Mouse (Mus musculus): ENCODE measurements around the gene Akr7a5.

Gene Akr7a5

DNA sequence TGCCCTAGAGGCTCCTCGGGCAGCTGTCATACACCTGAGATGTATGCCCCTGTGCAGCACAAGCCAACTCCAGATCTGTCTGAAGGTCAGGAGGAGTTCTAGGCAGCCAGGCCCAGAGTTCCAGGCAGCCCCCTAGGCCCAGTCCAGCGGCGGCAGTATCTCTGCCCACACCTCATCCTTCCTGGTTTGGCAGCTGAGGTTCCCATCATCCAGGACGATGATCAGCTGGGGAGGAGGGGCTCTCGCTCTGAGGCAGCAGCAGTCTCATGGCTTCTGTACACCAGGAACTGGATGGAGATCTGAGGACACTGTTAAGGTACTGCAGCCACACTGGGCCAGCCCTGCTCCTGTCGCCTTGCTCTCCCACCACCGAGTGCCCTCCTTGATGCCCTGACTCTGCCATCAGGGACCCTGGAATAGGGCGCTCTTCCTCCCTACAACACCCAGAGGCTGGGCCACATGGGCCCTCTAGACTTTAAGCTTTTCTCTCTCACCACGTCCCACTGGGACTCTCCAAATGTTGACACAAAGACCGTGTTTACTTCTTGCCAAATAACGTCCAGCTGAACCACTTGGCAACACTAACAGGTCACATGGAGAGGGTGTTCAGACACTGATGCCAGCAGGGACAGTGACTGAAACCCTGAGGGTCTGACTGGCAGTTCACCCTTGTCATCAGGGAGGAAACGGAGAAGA, 11.7 kb upstream of the Akr7a5 start:
- DNase-seq (ENCODE audit: low spot score in 2 of 2) = no peak

GRCm38 (mm10) chr4:139301780-139302179, 8.8 kb upstream of the Akr7a5 start:
- DNase-seq (ENCODE audit: low spot score in 2 of 2) = no peak

DNA sequence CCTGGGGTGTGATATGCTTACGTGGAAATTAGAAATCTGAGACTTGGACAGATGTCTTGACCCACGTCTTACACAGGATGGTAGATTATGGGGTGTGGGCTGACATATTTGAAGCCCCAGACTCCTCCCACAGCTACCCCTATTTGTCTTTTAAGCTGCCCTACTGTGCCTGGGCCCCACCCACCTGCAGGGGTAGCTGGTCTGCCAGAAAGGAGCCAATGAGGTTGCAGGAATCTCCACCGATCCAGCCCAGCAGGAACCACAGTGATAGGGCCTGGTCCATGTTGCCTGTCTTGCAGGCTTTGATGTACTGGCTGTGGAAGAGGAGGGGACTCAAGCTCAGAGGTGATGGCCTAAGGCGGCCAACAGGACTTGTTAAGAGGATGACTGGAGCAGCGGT, 8.3 kb upstream of the Akr7a5 start:
- no peak for DNase-seq (ENCODE audit: low spot score in 2 of 2)

- no peak for DNase-seq (ENCODE audit: low spot score in 2 of 2)
These were observed 5.0 kb upstream of the Akr7a5 start for GRCm38 (mm10) chr4:139305521-139305920.

GRCm38 (mm10) chr4:139307916-139308315, 2.6 kb upstream of the Akr7a5 start:
- no peak for DNase-seq (ENCODE audit: low spot score in 2 of 2)

DNA sequence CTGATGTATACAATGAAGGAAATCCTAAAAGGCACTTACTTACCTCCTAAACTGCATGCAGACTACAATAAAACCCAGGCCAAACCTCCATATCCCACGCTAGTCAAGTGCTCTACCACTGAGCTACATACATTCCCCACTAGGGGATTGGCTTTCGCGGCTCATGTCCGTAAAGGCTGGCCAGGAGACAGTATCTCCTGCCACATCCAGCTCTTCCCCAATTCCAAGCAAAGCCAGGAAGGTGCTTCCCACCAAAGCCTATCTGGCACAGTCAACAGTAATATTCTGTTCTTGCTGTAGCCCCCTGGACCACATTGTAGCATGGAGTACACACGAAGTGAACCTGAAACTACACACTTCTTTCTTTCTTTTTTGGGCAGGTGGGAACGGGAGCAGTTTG, 893 bp upstream of the Akr7a5 start:
- DNase-seq (ENCODE audit: low spot score in 2 of 2) = no peak

DNA sequence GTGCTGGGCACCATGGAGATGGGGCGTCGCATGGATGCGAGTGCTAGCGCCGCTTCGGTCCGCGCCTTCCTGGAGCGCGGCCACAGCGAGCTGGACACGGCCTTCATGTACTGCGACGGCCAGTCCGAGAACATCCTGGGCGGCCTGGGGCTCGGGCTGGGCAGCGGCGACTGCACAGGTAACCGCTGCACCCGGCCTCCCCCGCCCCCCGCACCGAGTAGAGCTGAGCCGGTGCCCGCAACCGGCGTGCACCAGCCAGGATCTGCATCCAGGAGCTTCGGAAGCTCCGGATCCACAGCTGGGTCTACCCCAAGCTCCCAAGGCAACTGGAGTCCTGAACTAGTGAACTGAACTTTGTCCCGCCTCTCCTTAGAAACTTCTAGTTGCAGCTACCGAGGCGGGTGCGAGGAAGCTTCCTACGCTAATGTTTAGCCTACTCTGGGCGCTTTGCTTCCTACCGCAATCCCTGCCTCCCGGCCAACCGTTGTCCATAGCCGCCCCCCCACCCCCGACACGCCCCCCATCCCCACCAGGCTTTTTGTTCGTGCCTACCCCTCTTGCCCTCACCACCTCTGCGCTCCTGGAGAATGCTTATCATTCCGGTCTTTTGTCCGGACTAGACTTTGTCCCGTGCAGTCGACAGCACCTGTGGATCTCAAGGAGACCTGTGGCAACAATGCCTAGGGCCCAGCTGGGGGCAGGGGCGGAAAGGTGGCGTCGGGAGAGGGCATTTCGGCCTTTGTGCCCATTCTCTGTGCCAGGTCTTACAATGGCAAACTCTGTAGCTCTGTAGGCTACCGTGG, 556 bp downstream of the Akr7a5 start:
- DNase-seq (ENCODE audit: low spot score in 2 of 2) = no peak

DNA sequence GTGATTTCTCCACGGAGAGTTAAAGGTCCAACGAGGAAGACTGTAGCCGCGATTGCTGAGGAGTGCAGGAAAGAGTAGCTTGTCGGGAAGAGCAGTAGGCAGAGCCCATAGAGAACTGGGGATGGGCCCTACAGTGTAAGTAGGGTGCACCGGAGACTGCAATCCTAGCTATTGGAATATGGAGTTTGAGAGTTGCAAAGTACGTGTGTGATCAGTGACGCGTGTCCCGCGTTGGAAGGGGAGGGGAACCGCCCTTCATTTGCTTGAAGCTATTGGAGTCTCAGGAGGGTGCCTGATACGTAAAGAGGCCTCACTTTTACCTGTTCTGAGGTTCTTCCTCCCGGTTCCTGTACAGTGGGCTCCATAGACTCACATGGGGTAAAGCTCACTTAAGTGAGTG, 1.2 kb downstream of the Akr7a5 start:
- no peak for DNase-seq (ENCODE audit: low spot score in 2 of 2)

- DNase-seq (ENCODE audit: low spot score in 2 of 2) = no peak
These were observed 2.1 kb downstream of the Akr7a5 start for GRCm38 (mm10) chr4:139312632-139313031.

- no peak for DNase-seq (ENCODE audit: low spot score in 2 of 2)
These were observed 7.9 kb downstream of the Akr7a5 start for GRCm38 (mm10) chr4:139318449-139318848.

- no peak for DNase-seq (ENCODE audit: low spot score in 2 of 2)
These were observed 9.2 kb downstream of the Akr7a5 start for GRCm38 (mm10) chr4:139319740-139320139.

- no peak for DNase-seq (ENCODE audit: low spot score in 2 of 2)
These were observed 20.1 kb downstream of the Akr7a5 start for GRCm38 (mm10) chr4:139330605-139331004.

DNA sequence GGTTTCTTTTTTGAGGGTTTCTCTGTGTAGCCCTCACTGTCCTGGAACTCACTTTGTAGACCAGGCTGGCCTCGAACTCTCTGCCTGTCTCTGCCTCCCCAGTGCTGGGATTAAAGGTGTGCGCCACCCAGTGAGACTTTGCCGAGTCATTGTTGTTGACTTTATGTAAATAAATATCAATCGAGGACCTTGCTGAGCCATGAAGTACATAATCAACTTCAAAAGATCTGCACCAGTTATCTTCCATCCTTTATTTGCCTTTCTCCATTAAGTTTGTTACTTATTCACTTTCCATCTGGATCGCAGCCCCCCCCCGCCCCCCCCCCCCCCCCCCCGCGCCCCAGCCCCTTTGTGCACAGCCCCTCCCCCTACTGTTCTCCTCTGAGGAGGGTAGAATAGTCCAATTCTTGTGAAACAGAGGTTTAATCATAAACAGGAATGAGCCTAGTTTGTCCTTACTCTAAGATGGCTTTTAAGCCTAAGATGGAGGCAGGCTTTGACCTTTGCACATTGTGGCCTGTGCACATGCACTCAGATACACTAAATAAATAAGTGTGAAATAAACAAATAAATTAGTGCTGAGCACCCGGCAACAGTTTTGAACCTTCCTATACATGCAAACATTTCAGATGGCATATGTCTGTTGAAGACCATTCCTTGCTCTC, 24.2 kb downstream of the Akr7a5 start:
- DNase-seq (ENCODE audit: low spot score in 2 of 2) = no peak

DNA sequence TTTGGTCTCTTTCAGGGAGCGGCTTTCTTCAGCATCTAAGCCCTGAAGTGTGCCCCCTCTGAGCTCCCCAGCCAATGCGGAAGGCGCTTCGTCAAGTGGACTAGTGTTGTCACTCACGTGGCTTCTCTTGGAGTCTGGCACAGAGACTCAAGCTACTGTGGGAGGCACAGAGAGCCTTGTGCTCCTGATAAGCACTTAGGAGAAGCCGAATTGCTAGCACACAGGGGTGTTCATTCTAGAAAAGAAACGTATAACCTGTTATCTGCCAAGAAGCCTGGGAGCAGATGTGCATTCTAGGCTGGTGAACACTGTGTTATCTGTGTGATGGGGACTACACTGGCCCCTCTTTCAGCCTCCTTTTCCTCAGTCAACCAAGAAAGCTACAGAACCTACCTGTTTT, 25.0 kb downstream of the Akr7a5 start:
- no peak for DNase-seq (ENCODE audit: low spot score in 2 of 2)

GRCm38 (mm10) chr4:139336822-139337483, 26.4 kb downstream of the Akr7a5 start:
- peak; percentile 34 to 62 for DNase-seq (ENCODE audit: low spot score in 2 of 2)

DNA sequence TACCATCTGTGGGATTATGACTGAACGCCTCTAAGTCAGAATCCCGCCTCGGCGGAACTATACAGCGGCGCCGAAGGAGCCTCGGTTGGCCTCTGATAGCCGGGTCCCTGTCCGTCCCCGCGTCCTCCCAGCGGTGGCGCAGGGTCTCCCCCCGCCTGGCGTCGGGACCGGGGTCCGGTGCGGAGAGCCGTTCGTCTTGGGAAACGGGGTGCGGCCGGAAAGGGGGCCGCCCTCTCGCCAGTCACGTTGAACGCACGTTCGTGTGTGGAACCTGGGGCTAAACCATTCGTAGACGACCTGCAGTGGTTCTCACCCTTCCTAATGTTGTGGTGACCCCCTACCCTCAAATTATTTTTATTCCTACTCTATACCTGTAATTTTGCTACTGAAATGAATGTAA, 27.6 kb downstream of the Akr7a5 start:
- no peak for DNase-seq (ENCODE audit: low spot score in 2 of 2)

- no peak for DNase-seq (ENCODE audit: low spot score in 2 of 2)
These were observed 30.3 kb downstream of the Akr7a5 start for GRCm38 (mm10) chr4:139340835-139341234.

- DNase-seq (ENCODE audit: low spot score in 2 of 2) = no peak
These were observed 31.2 kb downstream of the Akr7a5 start for GRCm38 (mm10) chr4:139341556-139342233.

DNA sequence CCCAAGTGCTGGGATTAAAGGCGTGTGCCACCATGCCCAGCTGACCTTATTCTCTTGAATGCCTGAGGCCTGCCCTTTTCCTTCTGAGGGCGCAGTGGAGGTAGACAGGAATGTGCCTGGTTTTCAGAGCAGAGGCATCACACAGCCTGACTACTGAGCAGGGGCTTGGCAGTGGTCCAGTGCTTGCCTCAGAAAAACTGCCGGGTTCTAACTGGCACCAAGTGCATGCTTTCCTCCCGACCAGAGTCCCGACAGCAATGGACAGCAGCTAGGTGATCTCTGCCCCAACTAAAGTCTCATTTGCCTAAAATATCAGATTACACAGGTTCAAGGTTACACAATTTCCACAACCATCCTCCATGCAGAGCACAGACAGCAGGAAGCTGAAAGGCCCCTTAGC, 33.2 kb downstream of the Akr7a5 start:
- peak in 1 of 2 experiments; percentile 32 for DNase-seq (ENCODE audit: low spot score in 2 of 2)

DNA sequence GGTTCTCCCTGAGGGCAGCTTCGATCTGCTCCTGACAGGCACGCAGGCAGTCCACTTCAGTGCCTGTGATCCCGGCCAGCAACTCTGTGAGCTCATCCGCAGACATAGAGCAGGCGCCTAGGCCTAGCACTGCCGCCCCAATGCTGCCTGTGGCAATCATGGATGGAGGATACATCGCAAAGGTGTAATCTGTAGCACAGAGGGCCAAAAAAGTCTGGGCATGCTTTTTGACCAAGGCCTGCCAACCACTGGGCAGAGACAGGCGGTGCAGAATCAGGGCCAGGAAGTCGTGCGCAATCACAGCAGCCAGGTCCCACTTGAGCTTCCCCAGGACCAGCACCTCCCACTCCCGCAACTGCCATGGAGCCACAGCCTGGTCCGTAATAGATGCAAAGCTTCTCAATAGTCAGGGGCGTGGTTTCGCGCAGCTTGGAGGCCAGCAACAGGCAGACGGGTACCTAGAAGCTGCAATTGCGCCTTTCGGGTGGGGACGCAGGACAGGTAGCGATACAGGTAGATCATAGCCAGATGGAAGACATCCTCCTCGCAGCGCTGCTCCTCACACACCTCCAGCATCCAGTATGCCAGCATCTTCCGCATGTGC, 35.0 kb downstream of the Akr7a5 start:
- no peak for DNase-seq (ENCODE audit: low spot score in 2 of 2)
